Mouse (Mus musculus) granulocyte monocyte progenitor cell, adult 5-6 weeks (primary cell): ENCODE data around the gene Ppp1r1a. TPM values are rescaled to one million over a fixed set of nuclear protein-coding genes. Genes with fewer than 3 reads are reported as not detected.

ENCODE experiments used
- ATAC-seq: replicated peaks from 2 replicates; pipeline ENCODE4 v1.8.0; 2016; ENCODE audit warnings: mild to moderate bottlenecking, moderate TSS enrichment, inconsistent platforms; ENCODE audit not compliant: poor library complexity, severe bottlenecking
- total RNA-seq, 2 experiments: library from RNA; stranded (forward) in 1 of 2; stranded (reverse) in 1 of 2; fragments of 200-712, 200-1000 nt in 1 of 2; fragments of >200 nt in 1 of 2; fragmentation: Nextera tagmentation in 1 of 2; gene quantifications; 2 replicates each; pipeline ENCODE4 v1.2.3; 2014 to 2017

The Ppp1r1a gene
- total RNA-seq (2014; fragmentation: Nextera tagmentation), result not detected in 2 replicates
- total RNA-seq (2017), result not detected in 2 replicates

GRCm38 (mm10) chr15:103537822-103538213 is at the start of gene Ppp1r1a:
Gene Ppp1r1a, minus strand, starts transcription at chr15:103538003.
- 0 out of 2 replicates have a peak, but pooled peaks have one; percentile 10 for ATAC-seq

DNA sequence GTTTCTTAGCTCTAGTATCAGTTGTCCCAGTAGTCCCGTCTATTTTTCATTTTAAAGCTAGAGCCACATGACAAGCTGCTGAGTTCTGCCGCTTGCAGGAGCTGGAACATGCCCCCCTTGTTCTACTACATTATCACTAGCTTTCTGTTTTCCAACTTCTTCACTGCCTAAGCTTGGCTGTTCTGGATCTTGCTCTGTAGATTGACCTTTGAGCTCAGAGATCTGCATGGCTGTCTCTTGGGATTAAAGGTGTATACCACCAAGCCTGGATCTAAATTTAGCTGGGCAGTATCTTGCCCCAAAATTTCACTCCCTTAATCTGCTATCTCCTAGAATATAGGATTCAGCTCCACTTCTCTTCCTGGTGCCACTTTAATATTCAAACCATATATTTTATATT is 48.1 kb upstream of the Ppp1r1a start:
- ATAC-seq, result no peak

DNA sequence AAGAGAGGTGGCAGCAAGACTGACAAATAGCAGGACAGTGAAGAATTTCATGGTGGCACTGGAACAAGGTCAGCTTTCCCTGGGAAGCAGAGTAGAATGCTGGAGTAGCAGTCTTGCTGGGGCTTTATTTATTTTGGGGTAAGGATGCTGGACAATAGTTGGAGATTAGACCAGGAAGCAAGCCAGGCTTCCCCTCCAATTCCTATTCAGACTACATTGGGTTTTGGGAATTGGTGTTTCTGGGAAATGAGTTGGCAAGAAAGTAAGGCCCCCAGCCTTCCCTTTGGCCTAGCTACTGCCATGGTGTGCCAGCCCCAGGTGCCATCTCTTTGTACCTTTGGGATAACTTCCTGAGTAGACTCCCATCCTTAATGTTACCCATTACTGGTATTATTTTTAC is 27.2 kb upstream of the Ppp1r1a start, which contains the start of gene Glycam1:
Gene Glycam1 (minus strand): TSS at position 101 of the 400 bp plus-strand sequence.
- no peak for ATAC-seq

- ATAC-seq, result peak; percentile 75
Measured at GRCm38 (mm10) chr15:103552096-103552690, 14.4 kb upstream of the Ppp1r1a start.

DNA sequence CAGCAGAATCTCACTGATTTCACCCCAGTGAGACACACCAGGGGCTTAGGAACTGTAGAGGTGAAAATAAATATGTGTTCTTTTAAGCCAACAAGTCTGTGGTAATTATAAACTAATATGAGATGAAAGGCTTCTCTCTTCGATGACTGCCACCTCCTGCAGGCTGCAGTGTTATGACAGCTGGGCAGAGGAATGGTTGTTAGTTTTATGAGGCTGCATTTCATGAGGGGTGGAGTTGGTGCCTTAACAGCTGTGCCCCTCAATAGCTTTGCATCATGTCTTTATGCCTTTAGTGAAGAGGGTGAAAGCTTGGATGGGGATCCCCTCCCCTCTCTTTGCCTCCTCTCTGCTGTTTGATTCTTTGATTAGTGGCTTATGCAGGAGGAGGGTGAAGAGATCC is 13.2 kb upstream of the Ppp1r1a start:
- no peak for ATAC-seq

DNA sequence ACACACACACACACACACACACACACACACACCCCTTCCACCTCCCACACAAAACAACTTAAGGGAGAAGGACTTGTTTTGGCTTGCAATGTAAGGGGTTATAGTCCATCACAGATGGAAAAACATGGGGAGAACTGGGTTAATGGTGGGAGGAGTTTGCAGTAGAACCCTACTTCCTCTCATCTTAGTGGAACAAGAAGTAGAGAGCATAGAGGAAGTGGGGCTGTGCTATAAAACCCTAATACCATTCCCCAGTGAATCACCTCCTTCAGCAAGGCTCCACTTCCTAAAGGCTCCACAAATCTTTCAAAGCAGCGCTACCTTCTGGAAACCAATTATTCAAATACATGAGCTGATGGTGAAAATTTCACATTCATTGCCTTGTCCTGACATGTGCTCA is 11.7 kb upstream of the Ppp1r1a start:
- ATAC-seq, result peak; percentile 76

GRCm38 (mm10) chr15:103547983-103548382 is 10.2 kb upstream of the Ppp1r1a start:
- ATAC-seq, result no peak

- no peak for ATAC-seq
Measured at GRCm38 (mm10) chr15:103542526-103542925, 4.7 kb upstream of the Ppp1r1a start.

DNA sequence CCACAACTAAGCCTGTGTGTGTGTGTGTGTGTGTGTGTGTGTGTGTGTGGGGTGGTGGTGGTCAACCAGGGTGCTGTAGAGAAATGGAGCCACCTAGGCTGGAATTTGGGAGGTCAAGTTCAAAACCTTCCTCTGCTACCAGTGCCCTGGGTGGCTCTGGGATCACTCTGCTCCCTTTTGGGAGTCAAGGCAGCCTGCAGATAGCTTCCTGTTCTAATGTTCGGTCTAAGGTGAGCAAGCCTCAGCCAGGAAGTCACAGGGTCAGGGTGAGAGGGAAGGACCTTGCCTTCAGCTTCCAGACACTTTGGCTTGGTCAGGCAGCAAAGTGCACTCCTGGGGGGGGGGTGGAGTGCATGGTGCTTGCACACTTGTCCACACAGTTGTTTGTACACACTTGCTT is 2.8 kb upstream of the Ppp1r1a start:
- no peak for ATAC-seq

GRCm38 (mm10) chr15:103539259-103539658 is 1.5 kb upstream of the Ppp1r1a start:
- ATAC-seq, result no peak

DNA sequence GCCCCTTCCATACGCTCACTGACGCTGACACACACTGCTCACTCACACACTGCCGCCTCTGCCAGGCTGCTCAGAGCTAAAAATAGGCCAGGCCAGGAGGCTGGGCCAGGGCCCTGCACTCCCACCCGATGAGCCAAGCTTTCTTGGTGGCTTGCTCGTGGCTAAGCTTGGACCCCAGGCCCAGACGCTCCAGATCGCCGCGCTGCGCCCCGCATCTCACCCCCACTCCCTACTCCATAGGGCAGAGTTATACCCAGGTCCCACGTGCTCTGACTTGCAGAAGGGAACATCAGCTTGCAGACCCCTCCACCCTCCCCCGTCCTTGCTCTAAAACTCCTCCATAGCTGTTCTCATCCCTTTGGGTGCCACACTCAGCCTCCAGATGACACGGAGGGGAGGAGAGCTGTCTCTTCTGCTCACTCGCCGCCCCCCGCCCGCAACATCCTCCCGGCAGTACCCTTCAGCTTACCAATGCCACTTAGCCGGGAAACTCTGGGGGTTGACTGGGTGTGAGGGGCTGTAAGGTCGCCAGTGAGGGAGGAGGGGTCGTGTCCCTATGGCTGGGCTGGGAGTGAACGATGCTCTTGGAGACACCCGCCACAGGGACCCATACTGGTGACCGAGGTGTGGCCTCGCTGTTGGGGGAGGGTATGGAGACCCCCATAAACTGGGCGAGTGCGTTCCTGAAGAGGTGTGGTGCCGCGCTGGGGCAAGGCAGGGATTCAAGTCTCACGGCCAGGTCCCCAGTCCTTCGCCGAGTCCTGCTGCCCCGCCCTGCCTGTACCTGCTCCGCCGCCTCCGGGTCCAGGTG is 587 bp downstream of the Ppp1r1a start:
- 0 out of 2 replicates have a peak, but pooled peaks have one; percentile 10 for ATAC-seq

GRCm38 (mm10) chr15:103536456-103536855 is 1.3 kb downstream of the Ppp1r1a start:
- no peak for ATAC-seq

- ATAC-seq, result no peak
Measured at GRCm38 (mm10) chr15:103535786-103536185, 2.0 kb downstream of the Ppp1r1a start.

GRCm38 (mm10) chr15:103535030-103535429 is 2.8 kb downstream of the Ppp1r1a start:
- no peak for ATAC-seq

DNA sequence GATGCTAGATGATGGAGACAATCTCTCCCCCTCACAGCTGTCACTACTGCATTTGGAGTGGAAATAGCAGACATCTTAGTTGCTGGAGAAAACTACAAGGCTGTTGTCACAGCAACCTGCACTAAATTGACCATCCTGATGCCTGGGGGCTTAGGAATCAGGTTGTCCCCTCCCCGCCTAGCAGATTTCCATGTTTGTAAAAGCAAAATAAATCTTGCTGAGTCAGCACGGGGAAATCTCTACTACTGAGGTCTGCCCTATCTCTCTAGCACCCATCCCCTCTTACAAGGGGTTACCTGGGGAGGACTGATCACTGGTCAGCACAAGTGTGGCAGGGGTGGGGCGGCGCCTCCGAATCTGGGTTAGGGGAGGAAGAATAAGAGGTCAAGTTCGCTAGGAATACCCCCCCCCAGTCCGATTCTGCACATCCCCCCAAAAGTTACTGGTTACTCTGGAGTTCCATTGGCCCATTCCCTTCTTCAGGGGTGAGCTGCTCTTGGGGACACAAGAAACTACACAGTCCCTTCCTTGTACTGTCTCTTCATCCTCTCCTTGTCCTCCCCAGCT is 3.7 kb downstream of the Ppp1r1a start:
- ATAC-seq, result no peak

- peak; percentile 70 for ATAC-seq
Measured at GRCm38 (mm10) chr15:103530372-103530771, 7.4 kb downstream of the Ppp1r1a start.

DNA sequence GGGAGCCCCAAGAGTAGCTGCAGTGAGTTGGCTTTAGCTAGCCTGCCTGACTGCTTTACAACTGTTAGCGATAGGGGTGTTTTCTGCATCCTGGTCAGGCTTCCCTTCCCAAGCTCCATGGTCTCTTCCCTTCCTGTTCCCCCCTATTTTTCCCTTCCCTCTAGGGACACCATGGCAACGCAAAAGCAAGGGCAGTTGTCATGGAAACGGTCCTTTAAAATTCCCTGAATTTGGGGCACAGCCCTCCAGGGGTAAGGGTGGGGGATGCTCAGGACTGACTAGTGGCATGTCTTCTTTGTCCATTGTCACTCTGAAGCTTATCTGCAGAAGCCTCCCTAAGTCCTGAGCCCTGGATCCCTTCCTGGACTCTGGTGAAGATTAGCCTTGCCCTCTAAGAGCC is 14.6 kb downstream of the Ppp1r1a start:
- no peak for ATAC-seq

DNA sequence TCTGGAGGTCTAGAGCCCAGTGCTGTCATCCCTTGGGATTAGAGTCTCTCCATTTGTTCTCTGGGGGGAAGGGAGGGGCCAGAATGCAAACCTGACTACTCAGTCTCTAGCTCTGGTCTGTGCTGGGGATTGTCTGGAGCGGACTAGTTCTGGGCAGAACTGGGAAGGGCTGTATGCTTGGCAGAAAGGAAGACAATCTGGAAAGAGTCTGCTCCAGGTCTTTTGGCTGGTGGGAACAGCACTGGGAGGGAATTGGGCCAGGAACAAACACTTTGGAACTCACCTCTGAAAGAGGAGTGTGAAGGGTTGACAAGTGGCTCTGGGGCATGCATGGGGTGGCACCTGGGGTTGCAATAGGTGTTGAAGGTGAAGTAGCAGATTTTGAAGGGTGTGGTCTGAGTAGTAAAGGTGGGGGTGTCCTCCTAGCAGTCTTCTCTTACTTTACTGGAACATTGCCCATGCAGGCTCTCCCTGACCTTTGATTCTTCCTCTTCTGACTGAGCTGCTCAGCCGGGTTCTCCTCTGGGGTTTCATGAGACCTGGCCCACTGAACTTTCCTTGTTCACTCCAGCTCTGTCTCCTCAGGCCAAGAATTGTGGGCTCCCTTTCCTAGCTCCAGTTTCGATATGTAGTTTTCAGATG is 15.2 kb downstream of the Ppp1r1a start:
- no peak for ATAC-seq

DNA sequence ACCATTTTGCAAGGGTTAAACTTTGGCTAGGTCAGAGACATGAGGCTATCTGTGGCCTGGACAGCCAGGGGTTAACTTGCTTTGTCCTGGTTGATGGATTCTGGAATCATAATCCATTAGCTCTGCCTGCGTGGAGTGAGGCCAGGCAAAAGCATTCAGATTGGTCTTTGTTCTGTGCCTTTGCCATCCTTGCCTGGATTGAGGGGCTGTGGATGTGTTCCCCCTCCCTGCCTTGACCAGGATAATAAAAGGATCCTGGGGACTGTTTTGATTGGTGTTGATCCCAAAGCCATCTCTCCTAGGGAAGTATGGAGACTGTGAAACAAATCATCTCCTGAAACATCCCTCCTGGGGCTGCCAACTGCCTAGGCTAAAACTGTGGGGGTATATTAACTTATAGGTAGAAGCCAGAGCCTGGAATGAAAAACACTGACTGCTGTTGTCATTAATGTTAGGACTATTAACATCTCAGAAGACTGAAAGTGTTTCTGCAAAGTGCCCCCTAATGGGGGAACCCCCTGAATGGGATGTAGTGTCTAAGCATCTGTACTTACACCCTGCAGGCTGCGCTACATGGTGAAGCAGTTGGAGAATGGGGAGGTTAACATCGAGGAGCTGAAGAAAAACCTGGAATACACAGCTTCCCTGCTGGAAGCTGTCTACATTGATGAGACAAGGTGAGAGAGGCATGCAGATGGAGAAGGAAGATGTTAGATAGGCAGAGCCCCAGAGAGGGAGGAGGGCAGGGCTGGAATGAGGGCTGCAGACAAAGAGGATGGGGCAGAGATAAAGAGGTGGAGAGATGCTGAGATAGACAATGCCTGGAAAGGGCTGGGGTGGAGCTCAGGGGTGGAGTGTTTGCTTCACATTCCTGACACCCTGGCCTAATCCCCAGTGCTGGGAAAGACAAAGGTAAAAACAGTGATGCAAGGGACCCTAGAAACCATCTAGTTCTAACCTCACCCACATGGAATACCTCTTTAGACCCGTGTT is 18.1 kb downstream of the Ppp1r1a start:
- ATAC-seq, result no peak
